Mouse (Mus musculus): ENCODE data around the gene Cpped1. TPM values are rescaled to one million over a fixed set of nuclear protein-coding genes. Genes with fewer than 3 reads are reported as not detected.

Gene Cpped1
- total and polyA plus RNA-seq, 3 experiments = 13.6 to 34.6 (median 17.5) TPM

DNA sequence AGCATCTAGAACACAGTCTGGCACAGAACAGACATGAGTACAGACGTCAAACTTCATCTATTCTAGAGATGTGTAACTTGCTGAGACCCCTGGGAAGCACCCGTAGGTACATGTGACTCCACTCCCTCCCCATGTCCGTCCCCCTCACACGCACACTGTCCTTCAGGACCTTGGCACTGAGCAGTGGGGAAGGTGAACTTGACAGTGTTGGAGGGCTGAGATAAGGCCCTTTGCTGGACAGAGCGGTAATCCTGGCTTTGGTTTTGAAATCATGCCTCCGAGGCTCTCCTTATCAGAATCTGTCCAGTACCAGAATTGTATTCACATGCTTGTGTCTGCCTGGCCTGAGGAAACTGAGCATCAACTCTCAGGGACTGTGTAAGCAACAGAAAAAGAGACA, 28.8 kb downstream of the Cpped1 start:
- TF ChIP-seq SMC3 (IDR thresholded peaks at IDR 0.05; ENCODE audit: low read depth, low read length) = no peak
- no peak for TF ChIP-seq KAT2A (IDR thresholded peaks at IDR 0.05; ENCODE audit: insufficient replicate concordance, low read length)
- TF ChIP-seq ZMIZ1 (IDR thresholded peaks at IDR 0.05; ENCODE audit: low read depth, low read length) = no peak
- no peak for TF ChIP-seq NELFE (IDR thresholded peaks at IDR 0.05; ENCODE audit: low read depth, low read length)
- TF ChIP-seq RAD21 (IDR thresholded peaks at IDR 0.05; ENCODE audit: low read depth, low read length) = no peak
- no peak for TF ChIP-seq JUND (conservative IDR thresholded peaks at IDR 0.05; ENCODE audit: low read depth, low read length)
- no peak for TF ChIP-seq RCOR1 (conservative IDR thresholded peaks at IDR 0.05; ENCODE audit: low read depth, low read length)
- TF ChIP-seq PAX5 (IDR thresholded peaks at IDR 0.05; ENCODE audit: low read length) = no peak
- no peak for TF ChIP-seq MAX (IDR thresholded peaks at IDR 0.05; ENCODE audit: low read length)
- no peak for TF ChIP-seq ZC3H11A (IDR thresholded peaks at IDR 0.05; ENCODE audit: low read depth, low read length)
- TF ChIP-seq GABPA (IDR thresholded peaks at IDR 0.05; ENCODE audit: insufficient replicate concordance, low read depth, low read length) = no peak
- no peak for TF ChIP-seq USF1 (IDR thresholded peaks at IDR 0.05; ENCODE audit: low read depth, low read length)
- no peak for TF ChIP-seq BHLHE40 (IDR thresholded peaks at IDR 0.05; ENCODE audit: low read depth, low read length)
- TF ChIP-seq E2F4 (IDR thresholded peaks at IDR 0.05; ENCODE audit: insufficient replicate concordance, low read depth, low read length) = no peak
- TF ChIP-seq ZKSCAN1 (IDR thresholded peaks at IDR 0.05; ENCODE audit: borderline replicate concordance, low read depth, low read length) = no peak
- no peak for TF ChIP-seq POLR2A (IDR thresholded peaks at IDR 0.05; ENCODE audit: low read depth, low read length)
- TF ChIP-seq MAFK (IDR thresholded peaks at IDR 0.05; ENCODE audit: insufficient replicate concordance, low read length) = no peak
- no peak for TF ChIP-seq CHD1 (IDR thresholded peaks at IDR 0.05; ENCODE audit: low read depth, low read length)
- no peak for TF ChIP-seq SIN3A (IDR thresholded peaks at IDR 0.05; ENCODE audit: low read length)
- Histone ChIP-seq H3K9me3 (replicated peaks; ENCODE audit: low read length) (no peaks in the 10 kb centered on the region), H3K27me3 (replicated peaks) (no peaks in the 10 kb centered on the region), H3K4me2 (ENCODE audit: insufficient read depth, low read depth, poor library complexity, severe bottlenecking) (no peak overlapping the region), H3K27ac (ENCODE audit: insufficient read depth, low read depth) (no peak overlapping the region), H3K9ac (ENCODE audit: insufficient read depth, low read depth) (no peak overlapping the region), H3K79me2 (replicated peaks; ENCODE audit: control insufficient read depth, extremely low read depth, insufficient read depth, poor library complexity, severe bottlenecking) (no peaks in the 10 kb centered on the region), H3K36me3 (replicated peaks in 1 of 2; ENCODE audit: control insufficient read depth in 1 of 2, insufficient read depth in 1 of 2, low read length in 1 of 2) (peaks cover 20 to 66% of the 10 kb centered on the region in 2 experiments), H3K4me3 (replicated peaks in 1 of 3; ENCODE audit: low read depth in 2 of 3, low read length in 2 of 3, poor library complexity in 1 of 3) (no peak overlapping the region), H3K4me1 (ENCODE audit: control insufficient read depth in 1 of 2, insufficient read depth in 2 of 2) (peaks cover 2 to 14% of the 10 kb centered on the region in 2 experiments; a peak in 3 of 4 replicates)
- in situ Hi-C loops (cut with MboI; ENCODE audit: low pct_ligation_motif_present, low pct_unique_long_range_greater_than_20kb, low sequenced_read_pairs) (no loop called here), dilution Hi-C loops (cut with MboI; ENCODE audit: extremely low pct_ligation_motif_present, extremely low pct_unique_long_range_greater_than_20kb, low sequenced_read_pairs) (no loop called here)
- DNase-seq (ENCODE audit: extremely low read depth) = no peak

DNA sequence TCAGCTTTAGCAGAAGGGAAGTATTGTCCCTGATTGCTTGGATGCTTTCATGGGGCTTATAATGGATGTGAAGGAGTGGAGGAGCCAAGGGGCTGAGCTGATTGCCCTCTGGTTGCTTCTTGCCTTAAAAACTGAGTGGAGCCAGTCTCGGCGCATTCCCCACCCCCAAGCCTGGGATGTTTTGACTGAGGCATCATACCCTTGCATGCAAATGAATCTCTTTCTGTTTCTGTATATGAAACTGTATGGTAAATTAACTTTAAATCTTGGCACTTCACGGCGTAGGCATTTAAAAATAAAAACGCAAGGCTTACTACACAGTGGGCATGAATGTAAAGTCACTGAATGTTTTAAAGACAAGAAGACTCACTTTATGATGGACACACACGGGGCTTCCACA, 30.0 kb downstream of the Cpped1 start:
- TF ChIP-seq USF1 (IDR thresholded peaks at IDR 0.05; ENCODE audit: low read depth, low read length) = no peak
- no peak for TF ChIP-seq SIN3A (IDR thresholded peaks at IDR 0.05; ENCODE audit: low read length)
- TF ChIP-seq EP300 (IDR thresholded peaks at IDR 0.05; ENCODE audit: low read length) = no peak
- no peak for TF ChIP-seq JUND (conservative IDR thresholded peaks at IDR 0.05; ENCODE audit: low read depth, low read length)
- TF ChIP-seq GABPA (IDR thresholded peaks at IDR 0.05; ENCODE audit: insufficient replicate concordance, low read depth, low read length) = no peak
- no peak for TF ChIP-seq UBTF (IDR thresholded peaks at IDR 0.05; ENCODE audit: low read depth, low read length)
- TF ChIP-seq ELF1 (IDR thresholded peaks at IDR 0.05; ENCODE audit: low read depth, low read length) = no peak
- no peak for TF ChIP-seq MYC (IDR thresholded peaks at IDR 0.05; ENCODE audit: low read depth, low read length)
- no peak for TF ChIP-seq MAX (IDR thresholded peaks at IDR 0.05; ENCODE audit: low read length)
- no peak for TF ChIP-seq KAT2A (IDR thresholded peaks at IDR 0.05; ENCODE audit: insufficient replicate concordance, low read length)
- dilution Hi-C loops (cut with MboI; ENCODE audit: extremely low pct_ligation_motif_present, extremely low pct_unique_long_range_greater_than_20kb, low sequenced_read_pairs) = no loop called here
- Histone ChIP-seq H3K4me2 (ENCODE audit: insufficient read depth, low read depth, poor library complexity, severe bottlenecking) (no peak overlapping the region), H3K79me2 (replicated peaks; ENCODE audit: control insufficient read depth, extremely low read depth, insufficient read depth, poor library complexity, severe bottlenecking) (no peaks in the 10 kb centered on the region), H3K36me3 (replicated peaks in 1 of 2; ENCODE audit: control insufficient read depth in 1 of 2, insufficient read depth in 1 of 2, low read length in 1 of 2) (peaks cover 10 to 54% of the 10 kb centered on the region in 2 experiments), H3K9me3 (replicated peaks; ENCODE audit: low read length) (no peaks in the 10 kb centered on the region), H3K27ac (ENCODE audit: insufficient read depth, low read depth) (no peak overlapping the region), H3K9ac (ENCODE audit: insufficient read depth, low read depth) (no peak overlapping the region), H3K4me1 (ENCODE audit: control insufficient read depth in 1 of 2, insufficient read depth in 2 of 2) (peaks cover 6 to 23% of the 10 kb centered on the region in 2 experiments; a peak in 3 of 4 replicates), H3K27me3 (replicated peaks) (no peaks in the 10 kb centered on the region), H3K4me3 (replicated peaks in 1 of 3; ENCODE audit: low read depth in 2 of 3, low read length in 2 of 3, poor library complexity in 1 of 3) (no peak overlapping the region)
- DNase-seq (ENCODE audit: extremely low read depth) = no peak
- in situ Hi-C loops (cut with MboI; ENCODE audit: low pct_ligation_motif_present, low pct_unique_long_range_greater_than_20kb, low sequenced_read_pairs) = no loop called here

Data from CH12.LX (cell line).